Mouse (Mus musculus) kidney, embryonic 16.5 days (tissue): ENCODE measurements around the gene Ubap1. TPM values are rescaled to one million over a fixed set of nuclear protein-coding genes. Genes with fewer than 3 reads are reported as not detected.

Experiments used
- ATAC-seq: fragments of 200-750 bp; cut with Nextera tagmentation; 2 replicates; pipeline ENCODE4 v1.8.0; 2017; ENCODE audit warnings: moderate TSS enrichment; ENCODE audit not compliant: low FRiP score, low TSS enrichment
- H3K27ac ChIP-seq: fragments of 300-500 bp; sonication (generic); 2 replicates; pipeline ENCODE4 v1.5.1; 2014; ENCODE audit warnings: low read length
- H3K27me3 ChIP-seq: fragments of 300-500 bp; sonication (generic); 2 replicates; pipeline ENCODE4 v1.6.1; 2014; ENCODE audit warnings: low read length, control low read depth, mixed read lengths; ENCODE audit not compliant: insufficient read depth
- H3K36me3 ChIP-seq: fragments of 300-500 bp; sonication (generic); 2 replicates; pipeline ENCODE4 v1.6.1; 2014; ENCODE audit warnings: low read length, control low read depth, mixed read lengths; ENCODE audit not compliant: insufficient read depth
- H3K4me1 ChIP-seq: fragments of 300-500 bp; sonication (generic); 2 replicates; pipeline ENCODE4 v1.6.1; 2014; ENCODE audit warnings: low read length, control low read depth, mixed read lengths; ENCODE audit not compliant: insufficient read depth
- H3K4me2 ChIP-seq: fragments of 300-500 bp; sonication (generic); replicated peaks from 2 replicates; pipeline ENCODE4 v1.6.1; 2014; ENCODE audit warnings: low read depth, low read length
- H3K4me3 ChIP-seq: fragments of 300-500 bp; sonication (generic); 2 replicates; pipeline ENCODE4 v1.5.1; 2014; ENCODE audit warnings: mild to moderate bottlenecking, low read length
- H3K9ac ChIP-seq: fragments of 300-500 bp; sonication (generic); replicated peaks from 2 replicates; pipeline ENCODE4 v1.6.1; 2014; ENCODE audit warnings: low read length
- H3K9me3 ChIP-seq: fragments of 300-500 bp; sonication (generic); 2 replicates; pipeline ENCODE4 v1.6.1; 2016; ENCODE audit warnings: low read length, control low read depth
- WGBS: fragments of 180-500 bp; shearing (Covaris S2); extraction: QIAGEN DNeasy Blood & Tissue Kit; methylation state at CpG from one replicate; pipeline ENCODE4 v1.1.7; 2014; 5-methylcytosine and 5-hydroxymethylcytosine counted together
- polyA plus RNA-seq: library from polyadenylated mRNA; unstranded; fragments of >200 nt; fragmentation: Nextera tagmentation; extraction: Ambion mirVana; gene quantifications from 2 replicates; pipeline ENCODE4 v1.2.1, GENCODE M21; 2015

Ubap1 gene
- polyA plus RNA-seq, 1 experiment from 2014 or later: 62.7 TPM

DNA sequence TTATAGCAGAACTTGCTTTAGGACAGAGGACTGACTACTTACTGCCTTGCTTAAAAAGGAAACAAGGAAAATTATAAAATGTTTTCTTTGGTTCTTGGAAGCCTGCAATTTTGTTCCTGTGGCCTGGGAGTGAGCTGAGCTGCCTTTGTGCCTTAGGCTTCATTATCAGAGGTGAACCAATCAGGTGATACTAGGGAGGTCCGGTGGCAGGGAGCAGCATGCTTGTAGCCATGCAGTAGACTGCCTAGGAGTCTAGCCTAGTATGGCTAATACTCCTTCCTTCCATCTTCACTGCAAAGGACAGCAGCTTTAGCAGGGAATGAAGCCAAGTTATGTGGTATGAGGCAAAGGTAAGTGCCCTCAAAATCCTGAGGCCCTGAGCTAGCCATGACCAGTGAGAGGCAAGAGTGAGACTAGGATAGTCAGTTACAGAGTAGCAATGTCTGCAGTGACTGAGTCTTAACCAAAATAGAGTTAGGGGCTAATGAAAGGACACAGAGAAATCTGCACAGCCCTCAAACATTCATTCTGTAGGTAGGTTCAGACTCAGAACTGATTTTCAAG, 37.7 kb downstream of the Ubap1 start:
- Histone ChIP-seq H3K27ac (no peak overlapping the region), H3K9ac (no peak overlapping the region), H3K4me1 (no peaks in the 10 kb centered on the region), H3K4me2 (no peak overlapping the region), H3K4me3 (no peak overlapping the region), H3K36me3 (peaks cover 37% of the 10 kb centered on the region), H3K27me3 (no peaks in the 10 kb centered on the region), H3K9me3 (no peaks in the 10 kb centered on the region)
- ATAC-seq: no peak
- 81% methylated on average over 1 of the region's 1 CpGs for WGBS

DNA sequence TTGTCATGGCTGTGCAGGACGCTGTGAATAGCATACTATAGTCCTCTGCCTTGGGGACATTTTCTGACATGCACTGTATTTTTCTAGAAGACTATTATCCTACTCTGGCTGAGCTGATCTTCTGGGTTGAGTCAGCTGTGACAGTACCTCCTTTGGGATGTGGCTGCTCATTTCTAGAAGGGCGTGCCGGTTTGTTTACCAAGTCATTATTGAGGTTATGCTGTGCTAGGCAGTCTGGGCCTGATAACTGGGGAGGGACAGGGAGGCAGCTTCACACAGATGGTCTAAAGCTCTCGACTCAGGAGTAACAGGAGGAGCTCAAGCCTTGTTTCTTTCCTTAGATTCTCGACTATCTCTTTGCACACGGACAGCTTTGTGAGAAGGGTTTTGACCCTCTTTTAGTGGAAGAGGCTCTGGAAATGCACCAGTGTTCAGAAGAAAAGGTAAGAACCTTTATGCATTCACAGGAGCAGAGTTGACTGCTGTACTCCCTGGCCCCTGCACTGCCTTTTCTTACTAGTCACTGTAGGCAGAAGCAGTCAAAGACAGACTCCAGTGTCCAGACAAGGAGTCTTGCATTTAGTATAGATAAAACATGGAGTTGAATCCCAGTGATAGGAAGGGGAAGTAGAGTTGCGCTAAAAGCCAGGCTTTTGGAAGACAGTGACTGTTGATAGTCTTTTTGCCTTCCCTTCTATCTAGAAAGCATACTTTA, 39.1 kb downstream of the Ubap1 start:
- Histone ChIP-seq H3K9me3 (no peaks in the 10 kb centered on the region), H3K4me3 (no peak overlapping the region), H3K9ac (no peak overlapping the region), H3K4me1 (no peaks in the 10 kb centered on the region), H3K36me3 (peaks cover 46% of the 10 kb centered on the region), H3K27me3 (no peaks in the 10 kb centered on the region), H3K27ac (no peak overlapping the region), H3K4me2 (no peak overlapping the region)
- 75% methylated on average over 7 of the region's 7 CpGs for WGBS
- ATAC-seq: peak; percentile 19; the same call in 1 of the 2 replicates

DNA sequence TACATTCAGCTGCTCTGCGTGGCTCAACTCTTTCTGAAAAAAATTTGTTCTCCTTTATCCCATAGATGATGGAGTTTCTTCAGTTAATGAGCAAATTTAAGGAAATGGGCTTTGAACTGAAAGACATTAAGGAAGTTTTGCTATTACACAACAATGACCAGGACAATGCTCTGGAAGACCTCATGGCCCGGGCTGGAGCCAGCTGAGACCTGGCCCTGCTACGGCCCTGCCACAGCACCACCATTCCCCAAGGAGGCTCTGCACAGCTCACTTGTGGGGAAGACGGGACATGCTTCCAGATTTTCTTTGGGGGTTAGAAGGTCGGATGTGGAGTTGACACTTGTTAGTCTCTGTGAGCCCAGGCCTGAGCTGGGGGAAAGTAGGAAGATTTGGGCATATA, 39.8 kb downstream of the Ubap1 start:
- ATAC-seq: no peak
- H3K36me3 ChIP-seq: peaks cover 46% of the 10 kb centered on the region
- H3K27me3 ChIP-seq: no peaks in the 10 kb centered on the region
- H3K4me3 ChIP-seq: no peak overlapping the region
- H3K4me2 ChIP-seq: no peak overlapping the region
- no peak overlapping the region for H3K9ac ChIP-seq
- H3K27ac ChIP-seq: no peak overlapping the region
- WGBS: 86% methylated on average over 5 of the region's 5 CpGs
- H3K9me3 ChIP-seq: no peaks in the 10 kb centered on the region
- H3K4me1 ChIP-seq: no peaks in the 10 kb centered on the region

- WGBS: 91% methylated on average over 5 of the region's 5 CpGs
- H3K36me3 ChIP-seq: peaks cover 51% of the 10 kb centered on the region
- no peaks in the 10 kb centered on the region for H3K4me1 ChIP-seq
- no peak overlapping the region for H3K4me3 ChIP-seq
- H3K27ac ChIP-seq: no peak overlapping the region
- no peak for ATAC-seq
- H3K9ac ChIP-seq: no peak overlapping the region
- no peaks in the 10 kb centered on the region for H3K27me3 ChIP-seq
- H3K4me2 ChIP-seq: no peak overlapping the region
- H3K9me3 ChIP-seq: no peaks in the 10 kb centered on the region
Measured at GRCm38 (mm10) chr4:41389240-41389639, 40.4 kb downstream of the Ubap1 start.

- WGBS: 30% methylated on average over 3 of the region's 3 CpGs
- H3K36me3 ChIP-seq: peaks cover 57% of the 10 kb centered on the region
- H3K4me1 ChIP-seq: no peaks in the 10 kb centered on the region
- ATAC-seq: no peak
- H3K9ac ChIP-seq: no peak overlapping the region
- no peaks in the 10 kb centered on the region for H3K27me3 ChIP-seq
- H3K9me3 ChIP-seq: no peaks in the 10 kb centered on the region
- H3K4me2 ChIP-seq: no peak overlapping the region
- H3K4me3 ChIP-seq: no peak overlapping the region
- no peak overlapping the region for H3K27ac ChIP-seq
Measured at GRCm38 (mm10) chr4:41390122-41390521, 41.3 kb downstream of the Ubap1 start.

DNA sequence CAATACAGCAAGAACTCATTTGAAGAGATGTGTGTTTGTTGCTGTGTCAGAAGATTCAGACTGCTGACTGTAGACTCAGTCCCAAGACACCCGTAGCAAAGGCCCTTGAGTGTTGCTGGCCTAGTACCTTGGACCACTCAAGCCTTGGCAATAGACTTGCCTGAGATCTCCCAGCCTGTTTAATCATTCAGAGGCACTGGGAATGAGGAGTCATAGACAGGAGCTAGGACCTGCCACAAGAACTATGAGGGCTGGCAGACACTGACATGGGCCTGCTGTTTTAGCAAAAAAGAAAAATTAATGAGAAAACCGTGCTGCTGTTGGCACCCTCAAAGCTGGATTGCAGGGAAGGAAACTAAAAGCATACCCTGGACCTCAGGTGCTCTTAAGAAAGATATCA, 42.2 kb downstream of the Ubap1 start:
- Histone ChIP-seq H3K4me3 (no peak overlapping the region), H3K27me3 (no peaks in the 10 kb centered on the region), H3K27ac (no peak overlapping the region), H3K4me1 (no peaks in the 10 kb centered on the region), H3K9ac (no peak overlapping the region), H3K9me3 (no peaks in the 10 kb centered on the region), H3K36me3 (peaks cover 63% of the 10 kb centered on the region), H3K4me2 (no peak overlapping the region)
- WGBS: 87% methylated on average over 2 of the region's 2 CpGs
- no peak for ATAC-seq

GRCm38 (mm10) chr4:41394651-41395050, 45.9 kb downstream of the Ubap1 start:
- H3K4me2 ChIP-seq: no peak overlapping the region
- no peaks in the 10 kb centered on the region for H3K9me3 ChIP-seq
- no peak overlapping the region for H3K4me3 ChIP-seq
- no peaks in the 10 kb centered on the region for H3K27me3 ChIP-seq
- no peak overlapping the region for H3K9ac ChIP-seq
- ATAC-seq: no peak
- H3K36me3 ChIP-seq: peaks cover 50% of the 10 kb centered on the region
- 81% methylated on average over 9 of the region's 9 CpGs for WGBS
- H3K27ac ChIP-seq: no peak overlapping the region
- H3K4me1 ChIP-seq: no peaks in the 10 kb centered on the region

GRCm38 (mm10) chr4:41398353-41398752, 49.6 kb downstream of the Ubap1 start:
- Histone ChIP-seq H3K36me3 (peaks cover 38% of the 10 kb centered on the region), H3K4me3 (no peak overlapping the region), H3K27ac (no peak overlapping the region), H3K27me3 (no peaks in the 10 kb centered on the region), H3K4me2 (no peak overlapping the region), H3K4me1 (no peaks in the 10 kb centered on the region), H3K9ac (no peak overlapping the region), H3K9me3 (no peaks in the 10 kb centered on the region)
- 89% methylated on average over 6 of the region's 6 CpGs for WGBS
- no peak for ATAC-seq

- H3K4me3 ChIP-seq: no peak overlapping the region
- no peaks in the 10 kb centered on the region for H3K4me1 ChIP-seq
- ATAC-seq: no peak
- WGBS: 83% methylated on average over 5 of the region's 5 CpGs
- no peak overlapping the region for H3K9ac ChIP-seq
- H3K9me3 ChIP-seq: no peaks in the 10 kb centered on the region
- H3K27ac ChIP-seq: no peak overlapping the region
- no peaks in the 10 kb centered on the region for H3K27me3 ChIP-seq
- H3K4me2 ChIP-seq: no peak overlapping the region
- H3K36me3 ChIP-seq: peaks cover 25% of the 10 kb centered on the region
Measured at GRCm38 (mm10) chr4:41399904-41400303, 51.1 kb downstream of the Ubap1 start.

DNA sequence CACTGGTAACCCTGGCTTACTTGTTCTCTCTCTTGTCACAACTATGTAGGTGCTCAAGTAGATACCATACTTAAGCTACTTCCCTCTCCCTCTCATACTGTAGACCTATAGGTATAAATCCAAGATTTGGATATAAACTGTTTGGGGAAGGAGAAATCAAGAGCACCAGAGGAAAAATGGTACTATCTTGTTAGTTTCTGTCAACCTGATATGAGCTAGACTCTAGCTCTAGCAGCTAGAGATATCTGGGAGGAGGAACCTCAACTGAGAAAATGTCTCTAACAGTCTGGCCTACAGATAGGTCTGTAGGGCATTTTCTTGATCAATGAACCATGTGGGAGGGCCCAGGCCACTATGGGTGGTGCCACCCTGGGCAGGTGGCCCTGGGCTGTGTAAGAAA, 52.4 kb downstream of the Ubap1 start:
- Histone ChIP-seq H3K27ac (no peak overlapping the region), H3K9me3 (no peaks in the 10 kb centered on the region), H3K36me3 (peaks cover 18% of the 10 kb centered on the region), H3K4me2 (no peak overlapping the region), H3K4me3 (no peak overlapping the region), H3K9ac (no peak overlapping the region), H3K4me1 (no peaks in the 10 kb centered on the region), H3K27me3 (no peaks in the 10 kb centered on the region)
- no peak for ATAC-seq
